Mouse (Mus musculus) thymus, adult 18-20 months (tissue): Measurements from ENCODE around the gene Jdp2.
"Not testable (repeated sequence)": the region's sequence is repeated elsewhere in the genome, so short reads cannot be mapped to it uniquely, and the experiment has no call there.

Source experiments
- DNase-seq, 2 experiments: peaks; one replicate each; pipeline ENCODE4 v3.0.0; 2022; ENCODE audit warnings: mixed read lengths in 2 of 2

Gene Jdp2

DNA sequence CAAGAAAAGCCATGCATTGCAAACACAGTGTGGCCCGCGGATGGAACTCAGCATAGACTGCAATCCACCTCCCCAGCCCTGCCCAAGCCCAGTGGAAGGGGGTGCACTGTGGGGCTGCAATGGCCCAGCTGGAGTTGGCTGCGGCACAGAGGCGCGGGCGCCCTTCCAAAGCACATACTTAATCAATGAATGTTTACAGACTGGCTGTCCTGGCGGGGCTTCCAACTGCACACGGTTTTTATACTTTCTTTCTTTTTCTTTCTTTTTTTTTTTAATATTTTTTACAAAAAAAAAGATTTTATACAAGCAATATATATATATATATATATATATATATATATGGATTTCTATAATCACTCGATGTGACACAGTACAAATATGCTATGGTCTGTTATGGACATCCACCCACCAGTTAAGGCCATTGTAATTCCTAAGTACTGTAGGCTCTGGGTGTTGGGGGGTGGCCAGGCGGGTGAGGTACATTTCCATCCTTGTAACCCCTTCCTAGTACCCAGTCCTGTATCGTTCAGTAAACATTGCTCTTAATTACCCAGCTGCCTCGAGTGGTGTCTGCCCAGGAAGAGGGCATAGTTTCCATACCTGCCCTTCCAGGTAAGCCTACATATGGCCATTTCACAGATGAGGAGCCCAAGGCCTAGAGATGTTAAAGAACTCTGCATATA is 40.6 kb downstream of the Jdp2 start:
- DNase-seq, result no peak

DNA sequence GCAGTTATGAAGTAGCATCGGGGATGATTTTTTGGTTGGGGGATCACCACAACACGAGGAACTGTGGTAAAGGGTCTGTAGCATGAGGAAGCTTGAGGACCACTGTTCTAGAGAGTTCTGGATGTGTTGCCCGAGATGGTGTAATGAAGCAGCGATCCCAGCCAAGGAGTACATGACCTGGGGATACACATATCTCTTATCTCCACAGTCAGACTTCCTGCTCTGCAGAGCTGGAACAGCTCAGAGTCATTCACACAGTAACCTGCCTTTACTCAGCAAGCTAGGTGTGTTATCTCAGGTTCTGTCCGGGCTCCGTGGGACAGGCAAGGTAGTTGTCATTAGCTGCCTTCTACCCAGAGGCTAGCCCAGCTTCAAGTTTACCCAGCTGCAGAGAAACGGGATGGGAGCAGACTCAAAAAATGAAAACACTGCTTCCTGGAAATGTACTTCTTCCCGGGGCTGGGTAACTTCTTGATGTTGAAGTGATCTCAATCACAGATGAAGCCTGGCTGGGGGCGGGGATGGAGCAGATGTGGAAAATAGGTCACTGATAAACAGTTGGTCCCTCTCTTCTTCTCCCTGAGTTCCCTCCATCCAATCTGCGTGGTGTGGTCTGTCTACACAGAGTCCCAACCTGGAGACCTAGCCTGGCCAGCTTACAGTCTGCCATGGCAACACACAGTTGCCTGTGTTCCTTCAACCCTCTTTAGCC is 42.2 kb downstream of the Jdp2 start:
- no peak for DNase-seq

DNA sequence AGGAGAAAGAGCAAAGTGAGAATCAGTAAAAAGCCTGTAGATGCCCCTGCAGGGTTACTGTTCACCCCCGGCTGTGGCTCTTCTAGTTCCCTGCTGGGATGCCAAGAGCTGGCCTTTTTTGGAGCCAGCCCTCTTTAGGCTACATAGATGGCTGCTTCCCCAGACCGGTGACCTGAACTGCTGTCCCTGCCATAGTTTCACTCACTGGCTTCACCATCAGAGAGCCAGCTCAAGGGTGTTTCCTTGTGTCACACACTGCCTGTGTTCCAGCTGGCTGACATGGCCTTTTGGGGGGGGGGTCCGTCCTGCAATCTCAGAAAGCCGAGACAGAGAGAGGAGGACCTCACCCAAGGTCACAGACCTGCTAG is 42.7 kb downstream of the Jdp2 start:
- DNase-seq, result no peak

- no peak for DNase-seq
Measured at GRCm38 (mm10) chr12:85643735-85644134, 44.9 kb downstream of the Jdp2 start.

GRCm38 (mm10) chr12:85645664-85646063 is 46.8 kb downstream of the Jdp2 start:
- DNase-seq, result peak; percentile 54 to 59

DNA sequence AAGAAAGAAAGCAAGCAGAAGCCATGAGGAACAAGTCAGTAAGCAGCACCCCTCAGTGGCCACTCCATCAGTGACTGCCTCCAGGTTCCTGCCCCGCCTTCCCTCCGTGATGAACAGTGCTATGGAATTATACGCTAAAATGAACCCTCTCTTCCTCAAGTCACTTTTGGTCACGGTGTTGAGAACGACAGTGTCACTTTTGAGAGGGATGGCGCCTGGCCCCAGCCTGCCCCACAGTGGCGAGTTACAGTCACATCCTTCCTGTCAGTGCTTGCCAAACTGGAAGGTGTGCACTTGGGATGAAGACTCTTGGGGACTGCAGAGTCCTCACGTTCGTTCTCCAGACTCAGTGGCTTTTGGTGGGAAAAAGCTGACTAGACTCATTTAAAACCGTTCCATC is 48.5 kb downstream of the Jdp2 start:
- DNase-seq, result no peak

GRCm38 (mm10) chr12:85647955-85648354 is 49.1 kb downstream of the Jdp2 start:
- DNase-seq, result no peak

DNA sequence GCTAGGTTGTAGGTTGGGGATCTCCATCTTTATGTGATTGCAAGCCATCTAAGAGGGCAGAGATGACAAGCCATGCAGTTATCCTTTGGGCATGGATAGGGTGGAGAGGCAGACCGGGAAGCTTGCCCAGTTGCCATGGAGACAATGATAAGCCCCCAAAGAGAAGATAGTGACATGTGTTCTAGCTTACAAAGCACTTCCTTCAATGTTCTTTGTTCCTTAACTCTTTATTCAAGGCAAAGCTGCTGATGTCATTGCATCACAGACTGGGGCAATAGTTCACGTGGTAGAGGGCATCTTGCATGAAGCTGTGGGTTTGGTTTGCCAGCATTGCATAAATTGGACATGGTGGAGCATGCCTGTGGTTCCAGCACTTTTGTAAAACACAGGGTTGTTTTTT is 60.5 kb downstream of the Jdp2 start:
- DNase-seq, result no peak

- DNase-seq, result peak in 1 of 2 experiments; percentile 39
Measured at GRCm38 (mm10) chr12:85660855-85661254, 62.0 kb downstream of the Jdp2 start.

GRCm38 (mm10) chr12:85662232-85662631 is 63.4 kb downstream of the Jdp2 start:
- DNase-seq, result not testable (repeated sequence)

GRCm38 (mm10) chr12:85662896-85663295 is 64.1 kb downstream of the Jdp2 start:
- peak in 1 of 2 experiments; percentile 54 for DNase-seq

GRCm38 (mm10) chr12:85666112-85666511 is 67.3 kb downstream of the Jdp2 start:
- no peak for DNase-seq

DNA sequence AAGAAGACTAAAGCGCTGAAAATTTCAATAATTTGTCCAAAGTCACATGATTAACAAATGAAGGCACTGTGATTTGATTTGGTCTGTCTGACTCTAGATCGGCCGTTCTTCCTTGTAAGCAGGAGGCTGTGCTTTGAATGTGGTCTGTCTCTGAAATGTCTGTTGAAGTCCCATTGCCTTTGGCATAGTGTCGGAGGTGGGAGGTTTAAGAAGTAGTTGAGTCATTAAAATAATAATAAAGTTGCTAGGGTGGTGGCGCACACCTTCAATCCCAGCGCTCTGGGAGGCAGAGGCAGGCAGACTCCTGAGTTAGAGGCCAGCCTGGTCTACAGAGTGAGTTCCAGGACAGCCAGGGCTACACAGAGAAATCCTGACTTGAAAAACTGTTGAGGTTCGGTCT is 68.2 kb downstream of the Jdp2 start:
- DNase-seq, result no peak

DNA sequence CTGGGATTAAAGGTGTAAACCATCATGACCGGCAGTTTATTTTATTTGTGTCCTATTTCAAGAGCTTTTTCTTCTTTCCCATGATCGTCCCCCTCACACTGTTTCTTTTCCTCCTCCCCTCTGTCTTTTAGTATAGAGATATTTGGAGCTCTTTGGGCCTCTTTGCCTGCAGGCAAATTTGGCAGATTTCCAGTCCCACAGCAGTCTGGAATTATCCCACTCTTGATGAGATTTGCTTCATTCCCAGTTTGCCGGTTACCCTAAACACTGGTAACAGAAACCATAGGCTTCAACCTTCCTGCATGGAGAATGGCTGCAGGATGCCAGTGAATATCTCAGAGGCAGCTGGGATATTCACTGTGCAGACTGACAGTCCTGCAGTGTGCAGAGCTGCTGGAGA is 69.9 kb downstream of the Jdp2 start:
- DNase-seq, result no peak

- no peak for DNase-seq
Measured at GRCm38 (mm10) chr12:85670080-85670479, 71.3 kb downstream of the Jdp2 start.

GRCm38 (mm10) chr12:85673914-85674313 is 75.1 kb downstream of the Jdp2 start:
- DNase-seq, result no peak

- DNase-seq, result no peak
Measured at GRCm38 (mm10) chr12:85679117-85679516, 80.3 kb downstream of the Jdp2 start.

DNA sequence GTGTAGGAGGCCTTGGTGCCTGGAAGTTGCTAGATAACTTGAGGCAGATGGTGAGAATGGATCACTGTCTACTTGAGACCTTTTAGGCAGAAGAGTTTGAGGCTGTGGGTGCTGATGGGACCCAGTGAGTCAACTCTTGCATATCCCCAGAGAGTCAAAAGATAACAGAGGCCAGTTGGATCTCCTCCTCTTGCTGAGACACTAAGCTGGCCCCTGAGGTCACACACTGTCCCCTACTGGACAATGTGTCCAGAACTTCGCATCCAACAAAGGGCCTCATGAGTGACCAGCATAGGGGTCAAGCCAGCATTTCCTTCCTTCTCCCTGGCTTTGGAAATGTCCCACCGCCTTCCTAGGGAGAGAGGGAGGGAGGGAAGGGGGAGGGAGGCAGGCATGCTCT is 81.0 kb downstream of the Jdp2 start:
- DNase-seq, result no peak

- no peak for DNase-seq
Measured at GRCm38 (mm10) chr12:85682328-85682727, 83.5 kb downstream of the Jdp2 start.

DNA sequence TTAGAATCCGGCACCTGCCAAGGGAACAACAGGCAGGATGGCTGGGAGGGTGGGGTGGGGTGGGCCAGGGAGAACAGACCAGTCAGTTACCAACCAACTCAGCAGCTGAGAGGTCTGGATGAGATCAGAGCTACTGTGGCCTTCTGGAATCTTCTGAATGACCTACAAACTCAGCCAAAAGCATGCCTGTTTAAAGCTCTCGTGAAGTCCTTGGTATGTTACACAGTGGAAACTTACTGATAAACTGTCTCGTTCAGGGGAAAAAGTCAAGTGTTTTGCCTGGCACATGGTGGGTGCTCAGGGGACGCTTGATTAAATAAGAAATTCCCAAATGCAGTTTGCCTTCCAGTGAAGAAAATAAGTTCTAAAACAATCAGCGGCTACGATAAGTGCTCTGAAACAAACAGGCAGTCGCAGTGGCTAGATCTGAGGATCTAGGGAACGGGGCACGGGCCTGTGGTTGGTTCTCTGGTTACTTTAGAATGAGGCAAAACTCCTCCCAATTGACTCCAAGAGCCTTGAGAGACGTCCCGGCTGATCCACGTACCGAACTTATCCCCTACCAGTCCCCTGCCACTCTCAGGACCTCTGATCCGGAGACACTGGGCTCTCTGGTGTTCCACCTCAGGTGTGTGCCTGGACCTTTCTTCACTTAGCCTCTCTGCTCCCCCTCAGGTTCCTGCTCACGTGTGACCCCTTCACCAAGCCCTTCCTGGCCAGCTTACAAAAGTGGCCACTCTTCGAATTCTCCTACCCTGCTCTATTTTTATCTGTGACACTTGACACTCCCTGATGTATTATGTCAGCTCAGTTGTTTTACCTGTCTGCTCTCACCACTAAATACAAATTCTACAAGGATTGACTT is 85.8 kb downstream of the Jdp2 start:
- no peak for DNase-seq

- peak; percentile 50 to 67 for DNase-seq
Measured at GRCm38 (mm10) chr12:85686466-85687216, 87.8 kb downstream of the Jdp2 start, which contains the start of gene Batf. Gene Batf, plus strand, starts transcription at chr12:85686669.

DNA sequence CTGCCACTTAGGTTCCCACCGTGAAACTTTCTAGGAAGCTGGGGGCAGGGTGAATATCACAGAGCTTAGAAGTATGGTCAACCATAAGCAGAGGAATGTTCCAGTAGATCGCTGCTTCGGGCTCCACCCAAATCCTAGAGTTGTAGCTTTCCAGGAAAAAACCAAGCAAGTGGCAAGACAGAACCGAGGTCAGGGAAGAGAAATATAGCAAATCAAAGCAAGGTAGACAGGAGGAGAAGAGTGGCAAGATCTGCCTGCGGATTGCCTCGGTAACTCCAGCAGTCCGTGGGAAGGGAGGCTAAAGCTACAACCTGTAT is 88.3 kb downstream of the Jdp2 start:
- DNase-seq, result no peak

- no peak for DNase-seq
Measured at GRCm38 (mm10) chr12:85687846-85688245, 89.0 kb downstream of the Jdp2 start.
